Mouse (Mus musculus): ENCODE data around the gene Cabp1. TPM values are rescaled to one million over a fixed set of nuclear protein-coding genes. Genes with fewer than 3 reads are reported as not detected.
"Not testable (repeated sequence)": the region's sequence is repeated elsewhere in the genome, so short reads cannot be mapped to it uniquely, and the experiment has no call there.

The Cabp1 gene
- polyA plus RNA-seq, 1 experiment from 2014 or later: not detected

GRCm38 (mm10) chr5:115150991-115151390 lies 43.2 kb downstream of the Cabp1 start:
- H3K9ac ChIP-seq (replicated peaks): no peak overlapping the region
- peaks cover 35% of the 10 kb centered on the region for H3K36me3 ChIP-seq (replicated peaks; ENCODE audit: insufficient read depth, low read length)
- H3K9me3 ChIP-seq (ENCODE audit: low read length): no peaks in the 10 kb centered on the region
- WGBS (ENCODE audit: insufficient replicate concordance): 74% methylated on average over 5 of the region's 5 CpGs
- TF ChIP-seq CTCF (IDR thresholded peaks at IDR 0.05; ENCODE audit: low read depth) (no peak), EP300 (IDR thresholded peaks at IDR 0.05; ENCODE audit: low read depth) (no peak)
- H3K27ac ChIP-seq (ENCODE audit: low read depth): no peak overlapping the region
- H3K27me3 ChIP-seq (ENCODE audit: insufficient read depth, low read length): no peaks in the 10 kb centered on the region
- no peak for DNase-seq
- H3K4me2 ChIP-seq (ENCODE audit: low read depth, low read length): no peak overlapping the region
- H3K4me1 ChIP-seq (ENCODE audit: insufficient read depth): peaks cover 47% of the 10 kb centered on the region
- H3K4me3 ChIP-seq (ENCODE audit: low read depth, low read length): no peak overlapping the region
- no peak for ATAC-seq

GRCm38 (mm10) chr5:115149675-115150459 lies 44.3 kb downstream of the Cabp1 start:
- DNase-seq (no peak), ATAC-seq (peak; percentile 21; the same call in 1 of the 2 replicates)
- H3K4me2 ChIP-seq (ENCODE audit: low read depth, low read length): no peak overlapping the region
- peaks cover 35% of the 10 kb centered on the region for H3K36me3 ChIP-seq (replicated peaks; ENCODE audit: insufficient read depth, low read length)
- no peak overlapping the region for H3K27ac ChIP-seq (ENCODE audit: low read depth)
- peaks cover 35% of the 10 kb centered on the region for H3K4me1 ChIP-seq (ENCODE audit: insufficient read depth)
- H3K27me3 ChIP-seq (ENCODE audit: insufficient read depth, low read length): no peaks in the 10 kb centered on the region
- H3K9me3 ChIP-seq (ENCODE audit: low read length): no peaks in the 10 kb centered on the region
- H3K9ac ChIP-seq (replicated peaks): no peak overlapping the region
- H3K4me3 ChIP-seq (ENCODE audit: low read depth, low read length): no peak overlapping the region
- TF ChIP-seq EP300 (IDR thresholded peaks at IDR 0.05; ENCODE audit: low read depth) (no peak), CTCF (IDR thresholded peaks at IDR 0.05; ENCODE audit: low read depth) (no peak)
- 67% methylated on average over 14 of the region's 14 CpGs for WGBS (ENCODE audit: insufficient replicate concordance)

GRCm38 (mm10) chr5:115148872-115149271 lies 45.3 kb downstream of the Cabp1 start:
- DNase-seq; H3K9ac ChIP-seq (replicated peaks); H3K27ac ChIP-seq (ENCODE audit: low read depth); H3K4me2 ChIP-seq (ENCODE audit: low read depth, low read length); H3K4me3 ChIP-seq (ENCODE audit: low read depth, low read length); H3K27me3 ChIP-seq (ENCODE audit: insufficient read depth, low read length); H3K9me3 ChIP-seq (ENCODE audit: low read length); ATAC-seq: not testable (repeated sequence)
- no CpG with 5 or more reads among the region's 1 CpGs for WGBS (ENCODE audit: insufficient replicate concordance)
- H3K4me1 ChIP-seq (ENCODE audit: insufficient read depth): peaks cover 25% of the 10 kb centered on the region
- peaks cover 43% of the 10 kb centered on the region for H3K36me3 ChIP-seq (replicated peaks; ENCODE audit: insufficient read depth, low read length)

GRCm38 (mm10) chr5:115148378-115148777 lies 45.8 kb downstream of the Cabp1 start:
- no peak for TF ChIP-seq EP300 (IDR thresholded peaks at IDR 0.05; ENCODE audit: low read depth)
- no peak for TF ChIP-seq CTCF (IDR thresholded peaks at IDR 0.05; ENCODE audit: low read depth)
- WGBS (ENCODE audit: insufficient replicate concordance): 88% methylated on average over 8 of the region's 8 CpGs

GRCm38 (mm10) chr5:115147388-115147787 lies 46.8 kb downstream of the Cabp1 start:
- 81% methylated on average over 3 of the region's 3 CpGs for WGBS (ENCODE audit: insufficient replicate concordance)
- Histone ChIP-seq H3K9ac (replicated peaks) (no peak overlapping the region), H3K4me2 (ENCODE audit: low read depth, low read length) (no peak overlapping the region), H3K4me3 (ENCODE audit: low read depth, low read length) (no peak overlapping the region), H3K27me3 (ENCODE audit: insufficient read depth, low read length) (no peaks in the 10 kb centered on the region), H3K27ac (ENCODE audit: low read depth) (no peak overlapping the region), H3K9me3 (ENCODE audit: low read length) (no peaks in the 10 kb centered on the region), H3K4me1 (ENCODE audit: insufficient read depth) (peaks cover 12% of the 10 kb centered on the region; the same call in 1 of the 2 replicates), H3K36me3 (replicated peaks; ENCODE audit: insufficient read depth, low read length) (peaks cover 46% of the 10 kb centered on the region)
- DNase-seq (no peak), ATAC-seq (no peak)
- TF ChIP-seq CTCF (IDR thresholded peaks at IDR 0.05; ENCODE audit: low read depth) (no peak), EP300 (IDR thresholded peaks at IDR 0.05; ENCODE audit: low read depth) (no peak)

More at GRCm38 (mm10) chr5:115148378-115148777, 45.8 kb downstream of the Cabp1 start:
- no peaks in the 10 kb centered on the region for H3K9me3 ChIP-seq (ENCODE audit: low read length)
- H3K4me1 ChIP-seq (ENCODE audit: insufficient read depth): peaks cover 22% of the 10 kb centered on the region
- H3K9ac ChIP-seq (replicated peaks): no peak overlapping the region; the same call in 1 of the 2 replicates
- H3K36me3 ChIP-seq (replicated peaks; ENCODE audit: insufficient read depth, low read length): peaks cover 46% of the 10 kb centered on the region
- DNase-seq (no peak), ATAC-seq (no peak)
- H3K4me3 ChIP-seq (ENCODE audit: low read depth, low read length): no peak overlapping the region
- H3K27ac ChIP-seq (ENCODE audit: low read depth): no peak overlapping the region
- H3K4me2 ChIP-seq (ENCODE audit: low read depth, low read length): no peak overlapping the region
- no peaks in the 10 kb centered on the region for H3K27me3 ChIP-seq (ENCODE audit: insufficient read depth, low read length)

GRCm38 (mm10) chr5:115146747-115147130 lies 47.4 kb downstream of the Cabp1 start:
- Histone ChIP-seq H3K4me3 (ENCODE audit: low read depth, low read length) (no peak overlapping the region), H3K9ac (replicated peaks) (no peak overlapping the region), H3K4me1 (ENCODE audit: insufficient read depth) (peaks cover 7% of the 10 kb centered on the region; the same call in 1 of the 2 replicates), H3K4me2 (ENCODE audit: low read depth, low read length) (no peak overlapping the region), H3K36me3 (replicated peaks; ENCODE audit: insufficient read depth, low read length) (peaks cover 46% of the 10 kb centered on the region), H3K9me3 (ENCODE audit: low read length) (no peaks in the 10 kb centered on the region), H3K27ac (ENCODE audit: low read depth) (no peak overlapping the region), H3K27me3 (ENCODE audit: insufficient read depth, low read length) (no peaks in the 10 kb centered on the region)
- no peak for ATAC-seq
- TF ChIP-seq CTCF (IDR thresholded peaks at IDR 0.05; ENCODE audit: low read depth) (no peak), EP300 (IDR thresholded peaks at IDR 0.05; ENCODE audit: low read depth) (no peak)
- DNase-seq: no peak
